Mouse (Mus musculus): ENCODE results near the gene Mei1. TPM values are rescaled to one million over a fixed set of nuclear protein-coding genes. Genes with fewer than 3 reads are reported as not detected.
A peak's percentile ranks its signal among the peaks of the same experiment; 100 is the strongest.

Mei1 gene
- total RNA-seq, 1 experiment from 2014 or later: not detected

DNA sequence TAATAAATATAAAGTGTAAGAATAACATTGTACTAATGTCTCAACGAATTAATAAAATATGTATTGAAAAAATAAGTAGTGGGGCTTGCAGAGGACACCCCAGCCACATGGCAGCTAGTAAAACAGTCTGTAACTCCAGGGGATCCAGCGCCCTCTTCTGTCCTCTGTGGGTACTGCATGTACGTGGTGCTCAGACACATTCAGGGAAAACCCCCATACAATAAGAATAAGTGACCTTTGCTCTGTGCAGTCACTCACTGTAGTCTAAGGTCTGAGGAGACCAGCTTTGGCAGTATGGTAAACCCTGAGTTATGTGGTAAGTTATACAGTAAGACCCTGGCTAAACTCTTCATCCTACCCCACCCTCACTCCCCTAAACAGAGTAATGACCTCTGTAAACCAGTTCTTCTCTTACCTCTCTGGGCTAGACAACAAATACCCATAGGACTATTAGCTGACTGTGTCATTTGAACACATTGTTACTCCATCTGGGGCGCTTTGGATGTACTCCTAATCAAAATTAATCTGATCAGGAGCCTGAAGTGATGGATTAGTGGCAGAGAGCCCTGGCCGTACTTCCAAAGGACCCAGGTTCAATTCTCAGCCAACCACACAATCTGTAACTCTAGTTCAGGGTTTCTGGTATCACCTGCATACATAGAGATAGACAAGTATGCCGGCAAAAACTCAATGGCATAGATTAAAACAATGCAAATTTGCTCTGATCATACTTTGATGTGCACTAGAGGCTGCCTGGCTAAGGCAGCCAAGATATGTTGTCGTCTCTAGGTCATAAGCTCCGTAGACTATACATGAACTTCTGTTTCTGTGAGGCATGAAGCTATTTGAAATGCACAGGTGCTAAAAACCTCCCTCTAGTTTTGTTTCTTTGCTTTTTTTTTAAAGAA, 95.8 kb downstream of the Mei1 start:
- peak; percentile 66 for ATAC-seq (ENCODE audit: extremely low read depth, insufficient number of reproducible peaks, low FRiP score, poor library complexity, severe bottlenecking)

DNA sequence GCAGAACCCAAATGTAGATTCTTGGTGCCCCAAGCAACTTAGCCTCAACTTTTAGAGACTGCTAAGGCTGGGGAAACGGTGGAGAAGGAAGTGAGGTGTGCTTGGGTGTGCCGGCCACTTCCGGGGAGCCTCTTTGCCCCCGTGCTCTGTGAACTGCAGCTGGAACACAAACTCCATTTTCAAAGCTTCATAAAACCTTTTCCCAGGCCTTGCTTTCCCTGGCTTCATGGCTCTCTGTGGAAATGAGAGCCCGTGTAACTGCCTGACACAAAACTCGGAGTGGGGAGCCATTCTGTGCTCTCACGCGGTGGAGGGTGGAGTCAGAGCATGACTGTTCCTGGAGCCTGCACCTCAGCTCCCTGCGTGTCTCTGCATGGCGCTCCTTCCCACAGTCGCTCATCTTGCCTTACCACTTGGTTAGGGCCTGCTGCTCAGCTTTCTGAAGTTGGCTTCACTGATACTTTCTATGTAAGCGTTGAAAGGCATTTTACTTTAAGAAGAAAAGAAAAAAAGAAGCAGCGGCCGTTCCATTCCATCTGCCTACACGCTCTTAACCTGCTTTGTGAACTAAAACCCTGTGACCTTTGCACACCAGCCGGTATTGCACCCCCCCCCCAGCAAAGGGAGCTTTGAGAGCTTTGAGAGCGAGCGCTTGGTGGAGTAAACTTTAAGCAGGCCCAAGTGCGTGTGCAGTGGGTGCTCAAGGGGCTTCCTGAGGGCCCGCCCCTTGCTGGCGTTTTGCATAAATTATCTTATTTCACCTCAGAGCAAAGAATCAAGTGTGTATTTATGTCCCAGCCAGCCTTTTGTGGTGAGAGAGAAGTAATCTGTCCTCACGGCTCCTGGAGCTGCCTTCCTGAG, 96.7 kb downstream of the Mei1 start:
- peak; percentile 60 for ATAC-seq (ENCODE audit: extremely low read depth, insufficient number of reproducible peaks, low FRiP score, poor library complexity, severe bottlenecking)

DNA sequence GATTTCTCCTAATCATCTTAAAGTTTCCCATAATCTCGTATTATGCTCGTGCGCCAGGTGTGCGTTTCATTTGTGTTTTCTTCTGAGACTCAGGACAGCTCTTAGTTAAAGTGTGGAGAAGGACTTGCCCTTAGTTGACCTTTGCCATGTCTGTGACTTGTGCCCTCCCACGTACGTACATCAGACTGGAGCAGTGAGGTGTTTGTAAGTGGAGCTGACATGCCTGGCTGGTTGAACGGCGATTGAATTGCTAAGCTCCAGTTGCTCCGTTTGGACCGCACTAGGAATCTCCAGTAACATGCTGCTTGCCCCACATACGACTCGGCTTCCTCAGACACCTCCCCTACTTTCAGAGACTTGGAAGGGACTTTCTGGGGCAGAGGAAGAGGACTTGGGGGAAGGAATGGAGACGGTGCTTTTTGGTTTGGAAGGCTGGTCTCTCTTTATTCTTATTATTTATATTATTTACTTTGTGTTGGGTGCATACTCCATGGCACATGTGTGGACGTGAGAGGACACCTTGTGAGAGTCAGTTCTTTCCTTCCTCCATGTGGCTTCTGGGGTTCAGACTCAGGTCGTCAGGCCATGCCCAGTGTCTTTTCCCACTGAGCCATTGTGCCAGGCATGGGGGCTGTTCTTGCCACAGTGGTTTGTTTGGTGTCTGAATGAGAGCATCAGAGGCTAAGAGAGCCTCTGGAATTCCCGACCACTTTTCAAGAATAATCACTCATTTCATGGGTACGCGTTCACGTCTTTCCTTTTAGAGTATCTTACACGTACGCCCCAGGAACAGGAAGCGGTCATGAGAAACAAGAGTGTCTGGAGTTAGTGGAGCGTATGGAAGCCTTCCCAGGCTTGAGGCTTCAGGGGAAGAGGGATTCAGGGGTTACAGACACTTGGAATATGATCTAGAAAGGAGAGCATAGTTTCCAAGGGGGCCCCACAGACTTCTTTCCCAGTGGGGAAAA, 97.7 kb downstream of the Mei1 start:
- ATAC-seq (ENCODE audit: extremely low read depth, insufficient number of reproducible peaks, low FRiP score, poor library complexity, severe bottlenecking): no peak

DNA sequence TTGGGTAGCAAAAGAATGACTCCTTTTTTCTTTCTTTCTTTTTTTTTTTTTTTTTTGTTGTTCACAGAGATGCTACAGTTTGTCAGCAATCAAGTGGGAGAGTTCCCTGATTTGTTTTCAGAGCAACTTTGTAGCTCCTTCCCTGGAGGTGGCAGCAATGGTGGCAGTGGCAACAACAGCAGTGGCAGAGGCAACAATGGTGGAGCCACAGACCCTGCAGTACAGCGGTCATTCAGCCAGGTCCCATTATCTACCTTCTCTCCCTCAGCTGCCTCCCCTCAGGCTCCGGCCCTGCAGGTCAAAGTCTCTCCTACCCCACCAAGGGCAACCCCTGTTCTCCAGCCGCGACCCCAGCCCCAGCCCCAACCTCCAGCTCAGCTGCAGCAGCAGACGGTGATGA, 99.9 kb downstream of the Mei1 start:
- no peak for ATAC-seq (ENCODE audit: extremely low read depth, insufficient number of reproducible peaks, low FRiP score, poor library complexity, severe bottlenecking)

- no peak for ATAC-seq (ENCODE audit: extremely low read depth, insufficient number of reproducible peaks, low FRiP score, poor library complexity, severe bottlenecking)
Observed at GRCm38 (mm10) chr15:82170437-82171377, 100.9 kb downstream of the Mei1 start.

GRCm38 (mm10) chr15:82172648-82173047, 102.9 kb downstream of the Mei1 start:
- no peak for ATAC-seq (ENCODE audit: extremely low read depth, insufficient number of reproducible peaks, low FRiP score, poor library complexity, severe bottlenecking)

- no peak for ATAC-seq (ENCODE audit: extremely low read depth, insufficient number of reproducible peaks, low FRiP score, poor library complexity, severe bottlenecking)
Observed at GRCm38 (mm10) chr15:82175091-82175490, 105.3 kb downstream of the Mei1 start.

Other genes starting within 250 kb of the Mei1 start
- gene Tob2, start 211.2 kb upstream of the Mei1 start, total RNA-seq (2017): 44.3 and 48.5 TPM in 2 replicates
- 42.9 and 65.9 TPM in 2 replicates for gene Phf5a, start 198.1 kb upstream of the Mei1 start, total RNA-seq (2017)
- 86.2 and 108 TPM in 2 replicates for gene Aco2, start 197.7 kb upstream of the Mei1 start, total RNA-seq (2017)
- 11.5 and 12.2 TPM in 2 replicates for gene Polr3h, start 143.8 kb upstream of the Mei1 start, total RNA-seq (2017)
- gene Csdc2, start 133.2 kb upstream of the Mei1 start, total RNA-seq (2017): 0.37 TPM in 1 of 2 replicates, not detected in the other
- 5.0 and 9.6 TPM in 2 replicates for gene Pmm1, start 109.1 kb upstream of the Mei1 start, total RNA-seq (2017)
- not detected in 2 replicates for gene 1700029P11Rik, start 89.5 kb upstream of the Mei1 start, total RNA-seq (2017)
- 33.9 and 49.0 TPM in 2 replicates for gene Xrcc6, start 82.2 kb upstream of the Mei1 start, total RNA-seq (2017)
- gene Desi1, start 36.1 kb upstream of the Mei1 start, total RNA-seq (2017): 7.3 and 7.7 TPM in 2 replicates
- 74.5 and 74.8 TPM in 2 replicates for gene Snu13, start 22.4 kb upstream of the Mei1 start, total RNA-seq (2017)
- not detected in 2 replicates for gene 4930407I10Rik, start 10.8 kb upstream of the Mei1 start, total RNA-seq (2017)
- 35.9 and 37.9 TPM in 2 replicates for gene Ccdc134, start 57.9 kb downstream of the Mei1 start, total RNA-seq (2017)
- gene Srebf2, start 77.2 kb downstream of the Mei1 start, total RNA-seq (2017): 71.5 and 74.5 TPM in 2 replicates
- 0.58 and 1.1 TPM in 2 replicates for gene Shisa8, start 142.8 kb downstream of the Mei1 start, total RNA-seq (2017)
- gene Tnfrsf13c, start 154.4 kb downstream of the Mei1 start, total RNA-seq (2017): 157 and 160 TPM in 2 replicates
- not detected in 2 replicates for gene Cenpm, start 174.8 kb downstream of the Mei1 start, total RNA-seq (2017)
- not detected in 2 replicates for gene 1500009C09Rik, start 182.4 kb downstream of the Mei1 start, total RNA-seq (2017)
- gene Sept3, start 204.9 kb downstream of the Mei1 start, total RNA-seq (2017): not detected in 2 replicates
- gene Wbp2nl, start 229.0 kb downstream of the Mei1 start, total RNA-seq (2017): not detected in 2 replicates